Mouse (Mus musculus): ENCODE results near the gene Fkbp7. TPM values are rescaled to one million over a fixed set of nuclear protein-coding genes. Genes with fewer than 3 reads are reported as not detected.
A peak's percentile ranks its signal among the peaks of the same experiment; 100 is the strongest.

Gene Fkbp7
- total and polyA plus RNA-seq, 3 experiments = 1.1 to 1.8 TPM; not detected in 1

- Histone ChIP-seq H3K4me3 (ENCODE audit: control insufficient read depth in 1 of 2, insufficient read depth in 1 of 2, low read depth in 2 of 2, low read length in 2 of 2) (no peak overlapping the region), H3K36me3 (ENCODE audit: control insufficient read depth in 1 of 2, insufficient read depth in 2 of 2, low read length in 2 of 2) (peaks cover 25 to 47% of the 10 kb centered on the region in 2 experiments), H3K27ac (ENCODE audit: control insufficient read depth, low read depth, low read length) (peak overlapping the region; percentile 49), H3K27me3 (ENCODE audit: control insufficient read depth in 1 of 2, insufficient read depth in 2 of 2, low read length in 2 of 2) (no peaks in the 10 kb centered on the region), H3K9ac (ENCODE audit: control insufficient read depth, low read depth, low read length, poor library complexity, severe bottlenecking) (0 out of 2 replicates have a peak overlapping the region, but pooled peaks have one; percentile 14), H3K9me3 (replicated peaks; ENCODE audit: insufficient read depth, low read length) (no peaks in the 10 kb centered on the region), H3K4me1 (ENCODE audit: control insufficient read depth in 1 of 2, insufficient read depth in 2 of 2, low read length in 2 of 2) (peaks cover 25 to 32% of the 10 kb centered on the region in 2 experiments), H3K79me2 (ENCODE audit: control insufficient read depth, insufficient read depth, low read length, poor library complexity) (peaks cover 2% of the 10 kb centered on the region; the same call in 1 of the 2 replicates)
- TF ChIP-seq EP300 (IDR thresholded peaks at IDR 0.05; ENCODE audit: low read depth in 1 of 2, low read length in 2 of 2) (peak; percentile 3 to 71; a peak in 2 of 4 replicates), SIN3A (IDR thresholded peaks at IDR 0.05; ENCODE audit: low read length) (no peak), CHD1 (IDR thresholded peaks at IDR 0.05; ENCODE audit: low read depth, low read length) (0 out of 2 replicates have a peak, but pooled peaks have one; percentile 51), RCOR1 (IDR thresholded peaks at IDR 0.05; ENCODE audit: low read depth, low read length) (no peak; the same call in 1 of the 2 replicates), MEF2A (IDR thresholded peaks at IDR 0.05; ENCODE audit: extremely low read depth, insufficient replicate concordance, low read depth, low read length, poor library complexity, severe bottlenecking) (no peak), MYB (IDR thresholded peaks at IDR 0.05; ENCODE audit: low read depth, low read length) (no peak), ETS1 (IDR thresholded peaks at IDR 0.05; ENCODE audit: low read depth, low read length) (peak; percentile 35; the same call in 1 of the 2 replicates), ZC3H11A (IDR thresholded peaks at IDR 0.05; ENCODE audit: low read depth, low read length) (no peak), TCF12 (IDR thresholded peaks at IDR 0.05; ENCODE audit: low read depth, low read length) (peak; percentile 71), NRF1 (IDR thresholded peaks at IDR 0.05; ENCODE audit: insufficient read depth, low read depth, low read length, poor library complexity, severe bottlenecking) (no peak), ELF1 (IDR thresholded peaks at IDR 0.05; ENCODE audit: low read depth, low read length) (no peak)
- DNase-seq (ENCODE audit: low read depth, low spot score) = peak; percentile 33
These were observed 14.7 kb upstream of the Fkbp7 start for GRCm38 (mm10) chr2:76687608-76688007.

DNA sequence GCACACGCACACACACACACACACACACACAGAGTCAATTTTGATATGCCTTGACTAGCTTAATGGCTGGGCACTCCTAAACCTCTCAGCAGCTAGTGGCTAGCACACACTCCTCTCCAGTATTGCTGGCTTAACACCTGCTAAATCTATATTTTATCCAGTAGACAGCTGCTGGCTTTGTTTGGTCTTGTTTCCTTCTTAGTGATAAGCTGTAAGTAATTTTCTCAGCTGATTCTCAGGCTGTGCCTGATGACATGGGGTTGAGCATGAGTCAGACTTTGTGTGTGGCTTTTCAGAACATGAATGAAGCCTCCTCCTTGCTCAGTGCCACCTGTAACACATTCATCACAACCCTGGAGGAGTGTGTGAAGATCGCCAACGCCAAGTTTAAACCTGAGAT lies 14.1 kb upstream of the Fkbp7 start:
- Histone ChIP-seq H3K4me1 (ENCODE audit: control insufficient read depth in 1 of 2, insufficient read depth in 2 of 2, low read length in 2 of 2) (peaks cover 25 to 32% of the 10 kb centered on the region in 2 experiments), H3K9ac (ENCODE audit: control insufficient read depth, low read depth, low read length, poor library complexity, severe bottlenecking) (no peak overlapping the region), H3K27ac (ENCODE audit: control insufficient read depth, low read depth, low read length) (peak overlapping the region; percentile 49), H3K4me3 (ENCODE audit: control insufficient read depth in 1 of 2, insufficient read depth in 1 of 2, low read depth in 2 of 2, low read length in 2 of 2) (no peak overlapping the region), H3K27me3 (ENCODE audit: control insufficient read depth in 1 of 2, insufficient read depth in 2 of 2, low read length in 2 of 2) (no peaks in the 10 kb centered on the region), H3K36me3 (ENCODE audit: control insufficient read depth in 1 of 2, insufficient read depth in 2 of 2, low read length in 2 of 2) (peaks cover 22 to 47% of the 10 kb centered on the region in 2 experiments), H3K9me3 (replicated peaks; ENCODE audit: insufficient read depth, low read length) (no peaks in the 10 kb centered on the region), H3K79me2 (ENCODE audit: control insufficient read depth, insufficient read depth, low read length, poor library complexity) (peaks cover 2% of the 10 kb centered on the region; the same call in 1 of the 2 replicates)
- peak; percentile 59 for DNase-seq (ENCODE audit: low read depth, low spot score)
- TF ChIP-seq ETS1 (IDR thresholded peaks at IDR 0.05; ENCODE audit: low read depth, low read length) (peak; percentile 100), TCF12 (IDR thresholded peaks at IDR 0.05; ENCODE audit: low read depth, low read length) (peak; percentile 77), TAL1 (IDR thresholded peaks at IDR 0.05; ENCODE audit: low read length) (peak; percentile 22; the same call in 1 of the 2 replicates), GATA1 (IDR thresholded peaks at IDR 0.05; ENCODE audit: low read depth, low read length) (peak; percentile 42), BHLHE40 (IDR thresholded peaks at IDR 0.05; ENCODE audit: borderline replicate concordance, low read depth, low read length) (0 out of 2 replicates have a peak, but pooled peaks have one; percentile 15), MXI1 (IDR thresholded peaks at IDR 0.05; ENCODE audit: low read depth, low read length) (0 out of 2 replicates have a peak, but pooled peaks have one; percentile 33), RCOR1 (IDR thresholded peaks at IDR 0.05; ENCODE audit: low read depth, low read length) (no peak), SIN3A (IDR thresholded peaks at IDR 0.05; ENCODE audit: low read length) (peak; percentile 71), EP300 (IDR thresholded peaks at IDR 0.05; ENCODE audit: low read depth in 1 of 2, low read length in 2 of 2) (peak in 1 of 2 experiments; percentile 50; a peak in 2 of 4 replicates), ELF1 (IDR thresholded peaks at IDR 0.05; ENCODE audit: low read depth, low read length) (no peak), ZKSCAN1 (IDR thresholded peaks at IDR 0.05; ENCODE audit: low read depth, low read length) (no peak)
